Mouse (Mus musculus) lung, adult 2 months (tissue): ENCODE results near the gene Tbc1d23.

ENCODE experiments used
- CTCF ChIP-seq: fragments of 200-500 bp; IDR thresholded peaks from 2 replicates; pipeline ENCODE4 v1.5.1; 2011; ENCODE audit warnings: mild to moderate bottlenecking, low read length, control low read depth; ENCODE audit not compliant: insufficient read depth
- POLR2A ChIP-seq: fragments of 200-500 bp; IDR thresholded peaks from 2 replicates; pipeline ENCODE4 v1.6.1; 2011; ENCODE audit warnings: low read depth, mild to moderate bottlenecking, control low read depth, low read length, borderline replicate concordance; ENCODE audit errors: extremely low read depth

DNA sequence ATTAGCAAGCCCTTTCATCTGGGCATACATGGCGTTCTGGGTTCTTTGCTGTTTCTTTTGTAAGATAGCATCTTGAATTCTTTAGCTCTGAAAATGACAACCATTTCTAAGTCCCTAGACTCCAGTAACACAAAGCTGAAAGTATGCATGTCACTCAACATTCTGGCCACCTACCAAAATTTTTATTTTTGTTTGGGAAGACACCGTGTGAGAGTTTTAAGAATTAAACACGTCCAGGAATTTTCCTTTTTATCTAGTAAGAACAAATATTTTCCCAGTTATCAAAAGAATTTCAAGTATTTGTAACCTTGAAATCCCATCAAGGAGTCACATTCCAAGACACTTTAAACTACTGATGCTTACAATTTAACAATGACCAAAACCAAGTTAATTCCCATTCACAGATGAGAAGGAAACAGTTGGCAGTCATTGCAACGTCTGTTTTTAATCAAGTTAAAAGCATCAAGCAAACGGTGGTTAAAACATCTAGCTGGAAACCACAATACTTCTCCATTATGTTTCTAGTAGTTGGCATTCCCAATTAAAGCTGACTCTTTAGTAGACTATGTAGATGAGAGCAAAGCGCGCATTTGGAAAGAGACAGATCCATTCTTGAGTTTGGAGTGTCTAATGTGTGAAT, 4.7 kb upstream of the Tbc1d23 start:
- TF ChIP-seq CTCF (no peak), POLR2A (no peak)
